Mouse (Mus musculus): ENCODE data around the gene Bcas2. TPM values are rescaled to one million over a fixed set of nuclear protein-coding genes. Genes with fewer than 3 reads are reported as not detected.
"Not testable (repeated sequence)": the region's sequence is repeated elsewhere in the genome, so short reads cannot be mapped to it uniquely, and the experiment has no call there.

Gene Bcas2
- polyA plus RNA-seq, 1 experiment = 186 TPM

GRCm38 (mm10) chr3:103213537-103213936, 42.1 kb downstream of the Bcas2 start:
- Histone ChIP-seq H3K4me1 (ENCODE audit: control insufficient read depth, insufficient read depth, low read length) (peaks cover 10% of the 10 kb centered on the region), H3K9me3 (replicated peaks; ENCODE audit: control insufficient read depth, insufficient read depth, low read length, poor library complexity, severe bottlenecking) (peaks cover 20% of the 10 kb centered on the region), H3K9ac (ENCODE audit: low read depth, poor library complexity, severe bottlenecking) (peak overlapping the region; percentile 30; the same call in 1 of the 2 replicates), H3K27ac (ENCODE audit: insufficient read depth, low read length) (peak overlapping the region; percentile 98), H3K27me3 (ENCODE audit: control insufficient read depth, insufficient read depth, low read length, poor library complexity, severe bottlenecking) (no peaks in the 10 kb centered on the region), H3K36me3 (ENCODE audit: control insufficient read depth, insufficient read depth, low read length, poor library complexity, severe bottlenecking) (0 out of 2 replicates have a peak, but pooled peaks cover 2% of the 10 kb centered on the region), H3K4me3 (ENCODE audit: low read depth, low read length) (no peak overlapping the region)
- TF ChIP-seq EP300 (IDR thresholded peaks at IDR 0.05; ENCODE audit: insufficient read depth, low read depth, low read length) (no peak), CTCF (IDR thresholded peaks at IDR 0.05; ENCODE audit: low read depth, low read length) (no peak), POLR2A (IDR thresholded peaks at IDR 0.05; ENCODE audit: insufficient read depth, low read length) (no peak)

DNA sequence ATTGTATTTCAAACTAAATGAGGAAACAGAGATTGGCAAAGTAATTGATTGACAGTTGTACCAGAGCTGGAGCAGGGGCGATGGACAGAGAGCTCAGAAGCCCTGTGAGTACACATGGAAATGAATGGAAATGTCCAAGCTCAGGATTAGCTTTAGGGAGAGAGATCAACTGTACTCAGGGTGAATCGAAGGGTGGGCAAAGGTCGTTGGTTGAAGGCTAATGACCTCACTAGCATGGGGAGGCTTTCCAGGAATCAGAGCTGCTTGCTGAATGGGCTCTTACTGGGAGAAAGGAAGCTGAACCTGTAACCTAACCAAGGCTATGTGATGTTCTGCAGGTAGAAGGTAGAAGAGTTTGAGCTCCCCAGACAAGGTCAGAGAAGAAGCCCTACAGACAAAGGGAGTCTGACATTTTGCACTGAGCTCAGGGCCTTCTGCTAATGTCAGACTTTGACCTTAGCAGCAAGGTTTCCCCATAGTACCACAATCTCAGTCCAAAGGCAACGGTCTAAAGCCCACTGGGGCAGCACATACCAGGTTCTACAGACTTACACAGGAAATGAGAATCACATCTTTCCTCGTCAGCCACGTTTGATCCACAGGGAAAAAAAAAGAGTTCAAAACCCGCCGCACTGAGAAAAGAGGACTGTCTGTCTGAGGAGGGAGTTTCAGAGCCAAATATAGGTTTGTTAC, 43.3 kb downstream of the Bcas2 start:
- H3K9ac ChIP-seq (ENCODE audit: low read depth, poor library complexity, severe bottlenecking) = no peak overlapping the region
- H3K9me3 ChIP-seq (replicated peaks; ENCODE audit: control insufficient read depth, insufficient read depth, low read length, poor library complexity, severe bottlenecking) = peaks cover 19% of the 10 kb centered on the region
- peaks cover 7% of the 10 kb centered on the region for H3K4me1 ChIP-seq (ENCODE audit: control insufficient read depth, insufficient read depth, low read length)
- peak; percentile 93 for TF ChIP-seq EP300 (IDR thresholded peaks at IDR 0.05; ENCODE audit: insufficient read depth, low read depth, low read length)
- TF ChIP-seq POLR2A (IDR thresholded peaks at IDR 0.05; ENCODE audit: insufficient read depth, low read length) = no peak
- no peak for TF ChIP-seq CTCF (IDR thresholded peaks at IDR 0.05; ENCODE audit: low read depth, low read length)
- H3K36me3 ChIP-seq (ENCODE audit: control insufficient read depth, insufficient read depth, low read length, poor library complexity, severe bottlenecking) = 0 out of 2 replicates have a peak, but pooled peaks cover 2% of the 10 kb centered on the region
- H3K27ac ChIP-seq (ENCODE audit: insufficient read depth, low read length) = peak overlapping the region; percentile 98
- no peaks in the 10 kb centered on the region for H3K27me3 ChIP-seq (ENCODE audit: control insufficient read depth, insufficient read depth, low read length, poor library complexity, severe bottlenecking)
- H3K4me3 ChIP-seq (ENCODE audit: low read depth, low read length) = no peak overlapping the region

GRCm38 (mm10) chr3:103215399-103215798, 43.9 kb downstream of the Bcas2 start:
- H3K27me3 ChIP-seq (ENCODE audit: control insufficient read depth, insufficient read depth, low read length, poor library complexity, severe bottlenecking); H3K36me3 ChIP-seq (ENCODE audit: control insufficient read depth, insufficient read depth, low read length, poor library complexity, severe bottlenecking); H3K4me1 ChIP-seq (ENCODE audit: control insufficient read depth, insufficient read depth, low read length); H3K4me3 ChIP-seq (ENCODE audit: low read depth, low read length); H3K9ac ChIP-seq (ENCODE audit: low read depth, poor library complexity, severe bottlenecking): not testable (repeated sequence)
- peak; percentile 98 for TF ChIP-seq EP300 (IDR thresholded peaks at IDR 0.05; ENCODE audit: insufficient read depth, low read depth, low read length)
- H3K27ac ChIP-seq (ENCODE audit: insufficient read depth, low read length) = peak overlapping the region; percentile 98
- H3K9me3 ChIP-seq (replicated peaks; ENCODE audit: control insufficient read depth, insufficient read depth, low read length, poor library complexity, severe bottlenecking) = peaks cover 13% of the 10 kb centered on the region

DNA sequence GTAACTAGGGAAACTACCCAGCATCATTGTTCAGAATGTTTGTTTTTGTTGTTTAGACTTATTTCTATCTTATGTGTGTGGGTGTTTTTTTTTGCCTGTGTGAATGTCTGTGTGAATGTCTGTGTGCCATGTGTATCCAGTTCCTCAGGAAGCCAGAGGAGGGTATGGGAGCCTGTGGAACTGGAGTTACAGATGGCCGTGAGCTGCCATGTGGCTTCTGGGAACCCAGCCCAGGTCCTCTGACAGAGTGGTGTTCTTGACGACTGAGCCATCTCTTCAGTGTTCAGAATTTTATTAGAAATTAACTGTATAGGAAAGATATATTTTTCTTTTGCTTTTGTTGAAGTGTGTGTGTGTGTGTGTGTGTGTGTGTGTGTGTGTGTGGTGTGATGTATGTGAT, 50.0 kb downstream of the Bcas2 start:
- Histone ChIP-seq H3K9me3 (replicated peaks; ENCODE audit: control insufficient read depth, insufficient read depth, low read length, poor library complexity, severe bottlenecking) (peaks cover 10% of the 10 kb centered on the region), H3K4me1 (ENCODE audit: control insufficient read depth, insufficient read depth, low read length) (no peaks in the 10 kb centered on the region), H3K27ac (ENCODE audit: insufficient read depth, low read length) (no peak overlapping the region), H3K4me3 (ENCODE audit: low read depth, low read length) (no peak overlapping the region), H3K27me3 (ENCODE audit: control insufficient read depth, insufficient read depth, low read length, poor library complexity, severe bottlenecking) (no peaks in the 10 kb centered on the region), H3K9ac (ENCODE audit: low read depth, poor library complexity, severe bottlenecking) (no peak overlapping the region), H3K36me3 (ENCODE audit: control insufficient read depth, insufficient read depth, low read length, poor library complexity, severe bottlenecking) (no peaks in the 10 kb centered on the region)
- TF ChIP-seq EP300 (IDR thresholded peaks at IDR 0.05; ENCODE audit: insufficient read depth, low read depth, low read length) (no peak), POLR2A (IDR thresholded peaks at IDR 0.05; ENCODE audit: insufficient read depth, low read length) (no peak), CTCF (IDR thresholded peaks at IDR 0.05; ENCODE audit: low read depth, low read length) (no peak)

DNA sequence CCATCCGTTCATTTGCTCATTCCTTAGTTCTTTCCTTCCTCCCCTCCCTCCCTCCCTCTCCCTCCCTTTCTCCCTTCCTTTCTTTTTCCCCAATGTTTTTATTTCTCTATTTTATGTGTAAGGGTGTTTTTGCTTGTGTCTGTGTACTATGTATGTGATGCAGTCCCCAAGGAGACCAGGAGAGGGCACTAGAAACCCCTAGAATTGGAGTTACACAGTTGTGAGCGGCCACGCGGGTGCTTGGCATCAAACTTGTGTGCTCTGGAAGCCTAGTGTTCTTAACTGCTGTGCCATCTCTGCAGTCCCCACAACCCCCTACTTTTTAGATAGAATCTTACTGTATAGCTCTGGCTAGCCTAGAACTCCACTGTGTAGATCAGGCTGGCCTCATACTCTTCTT, 52.3 kb downstream of the Bcas2 start:
- H3K9me3 ChIP-seq (replicated peaks; ENCODE audit: control insufficient read depth, insufficient read depth, low read length, poor library complexity, severe bottlenecking) = peaks cover 17% of the 10 kb centered on the region
- H3K4me1 ChIP-seq (ENCODE audit: control insufficient read depth, insufficient read depth, low read length) = no peaks in the 10 kb centered on the region
- no peaks in the 10 kb centered on the region for H3K27me3 ChIP-seq (ENCODE audit: control insufficient read depth, insufficient read depth, low read length, poor library complexity, severe bottlenecking)
- peak; percentile 63 for TF ChIP-seq CTCF (IDR thresholded peaks at IDR 0.05; ENCODE audit: low read depth, low read length)
- TF ChIP-seq POLR2A (IDR thresholded peaks at IDR 0.05; ENCODE audit: insufficient read depth, low read length) = no peak
- H3K27ac ChIP-seq (ENCODE audit: insufficient read depth, low read length) = no peak overlapping the region; the same call in 1 of the 2 replicates
- H3K36me3 ChIP-seq (ENCODE audit: control insufficient read depth, insufficient read depth, low read length, poor library complexity, severe bottlenecking) = no peaks in the 10 kb centered on the region
- no peak overlapping the region for H3K4me3 ChIP-seq (ENCODE audit: low read depth, low read length)
- H3K9ac ChIP-seq (ENCODE audit: low read depth, poor library complexity, severe bottlenecking) = no peak overlapping the region

DNA sequence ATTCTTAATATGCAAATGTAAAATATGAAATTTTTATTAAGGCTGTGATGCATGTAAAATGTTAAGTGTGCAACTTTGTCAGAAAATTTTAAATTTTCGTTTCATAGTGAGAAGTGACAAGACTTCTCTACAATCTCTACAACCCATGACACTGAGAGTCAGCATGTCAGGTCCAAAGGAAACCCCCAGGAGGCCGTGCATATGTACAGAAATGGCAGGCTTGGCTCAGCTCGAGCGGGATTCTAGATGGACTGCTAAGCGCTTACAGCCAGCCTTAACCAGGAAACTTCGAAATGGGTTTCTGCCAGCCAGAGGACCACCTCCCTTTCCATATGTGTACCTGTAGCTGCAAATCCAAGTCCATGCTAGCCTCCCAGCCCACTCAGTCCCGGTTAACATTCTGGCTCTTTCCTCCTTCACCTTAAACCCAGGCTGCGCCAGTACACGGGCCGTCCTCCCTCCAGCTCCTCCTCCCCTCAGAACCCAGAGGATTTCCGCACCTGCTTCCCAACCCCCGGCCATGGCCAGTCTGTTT, 52.8 kb downstream of the Bcas2 start:
- Histone ChIP-seq H3K9ac (ENCODE audit: low read depth, poor library complexity, severe bottlenecking) (peak overlapping the region; percentile 26), H3K27ac (ENCODE audit: insufficient read depth, low read length) (peak overlapping the region; percentile 47), H3K4me1 (ENCODE audit: control insufficient read depth, insufficient read depth, low read length) (no peaks in the 10 kb centered on the region), H3K9me3 (replicated peaks; ENCODE audit: control insufficient read depth, insufficient read depth, low read length, poor library complexity, severe bottlenecking) (peaks cover 22% of the 10 kb centered on the region), H3K27me3 (ENCODE audit: control insufficient read depth, insufficient read depth, low read length, poor library complexity, severe bottlenecking) (no peaks in the 10 kb centered on the region), H3K4me3 (ENCODE audit: low read depth, low read length) (peak overlapping the region; percentile 8), H3K36me3 (ENCODE audit: control insufficient read depth, insufficient read depth, low read length, poor library complexity, severe bottlenecking) (no peaks in the 10 kb centered on the region)
- no peak for TF ChIP-seq EP300 (IDR thresholded peaks at IDR 0.05; ENCODE audit: insufficient read depth, low read depth, low read length)
- TF ChIP-seq CTCF (IDR thresholded peaks at IDR 0.05; ENCODE audit: low read depth, low read length) = no peak
- no peak for TF ChIP-seq POLR2A (IDR thresholded peaks at IDR 0.05; ENCODE audit: insufficient read depth, low read length)

All from ES-Bruce4 (cell line).